In genomic region chr10:60033064-60033463, GRCm38 (mm10) we compare ENCODE assay signal across 22 mouse cellular contexts. TPM values are rescaled to one million over a fixed set of nuclear protein-coding genes. Genes with fewer than 3 reads are reported as not detected.
DNase-seq lines count a peak whose midpoint lies in the region; ATAC-seq and TF ChIP-seq lines count a peak whose summit lies in the region.
"Had no signal": no experiment of that assay in that cellular context is flagged by ENCODE, and none has a peak within 500 bp of the region (broad histone marks: within the 10 kb centered on the region; RNA-seq: fewer than 3 reads in every experiment).

No protein-coding gene starts in this region.

- H3K4me2 ChIP-seq in heart, embryonic 13.5 days: no peak overlapping the region
- H3K4me2 ChIP-seq in stomach, embryonic 15.5 days: no peak overlapping the region
- H3K4me2 ChIP-seq in stomach, postnatal 0 days (replicated peaks; ENCODE audit: low read depth): no peak overlapping the region
- H3K4me2 ChIP-seq in limb, embryonic 13.5 days (replicated peaks): no peak overlapping the region
- H3K4me2 ChIP-seq: intestine, embryonic 15.5 days; liver, embryonic 13.5 days; neural tube, embryonic 15.5 days had no signal

- H3K4me3 ChIP-seq in heart, embryonic 13.5 days: no peak overlapping the region
- H3K4me3 ChIP-seq in stomach, embryonic 15.5 days (replicated peaks): no peak overlapping the region
- H3K4me3 ChIP-seq in stomach, postnatal 0 days (ENCODE audit: low read depth, low read length): no peak overlapping the region
- no peak overlapping the region for H3K4me3 ChIP-seq in limb, embryonic 13.5 days
- H3K4me3 ChIP-seq: intestine, embryonic 15.5 days; liver, embryonic 13.5 days; myocyte; neural tube, embryonic 15.5 days had no signal

- TF ChIP-seq EP300 in stomach, postnatal 0 days (optimal IDR thresholded peaks at IDR 0.05): no peak

- no peak for ATAC-seq in heart, embryonic 13.5 days (ENCODE audit: extremely low read depth, insufficient number of reproducible peaks, low FRiP score, low TSS enrichment)
- no peak for ATAC-seq in stomach, embryonic 15.5 days (ENCODE audit: insufficient read depth, low FRiP score, low read depth)
- ATAC-seq in stomach, postnatal 0 days (ENCODE audit: low FRiP score, low TSS enrichment): no peak
- no peak for ATAC-seq in limb, embryonic 13.5 days (ENCODE audit: low FRiP score, low read depth)
- ATAC-seq: hindbrain, embryonic 16.5 days; intestine, embryonic 15.5 days had no signal

- H3K36me3 ChIP-seq in heart, embryonic 13.5 days: no peaks in the 10 kb centered on the region
- no peaks in the 10 kb centered on the region for H3K36me3 ChIP-seq in stomach, embryonic 15.5 days
- no peaks in the 10 kb centered on the region for H3K36me3 ChIP-seq in stomach, postnatal 0 days (ENCODE audit: control insufficient read depth, insufficient read depth, low read length)
- H3K36me3 ChIP-seq in limb, embryonic 13.5 days: no peaks in the 10 kb centered on the region
- H3K36me3 ChIP-seq: intestine, embryonic 15.5 days; liver, embryonic 13.5 days; neural tube, embryonic 15.5 days had no signal

- 40% methylated on average over 5 of the region's 5 CpGs for WGBS in heart, embryonic 13.5 days
- WGBS in stomach, embryonic 15.5 days: 39% methylated on average over 5 of the region's 5 CpGs
- WGBS in stomach, postnatal 0 days: 42% methylated on average over 4 of the region's 5 CpGs
- WGBS in limb, embryonic 13.5 days: 26% methylated on average over 5 of the region's 5 CpGs

- H3K9ac ChIP-seq in heart, embryonic 13.5 days: peak overlapping the region; percentile 5; the same call in 1 of the 2 replicates
- H3K9ac ChIP-seq in stomach, embryonic 15.5 days: no peak overlapping the region
- H3K9ac ChIP-seq in stomach, postnatal 0 days (ENCODE audit: low read length): no peak overlapping the region
- 0 out of 2 replicates have a peak overlapping the region, but pooled peaks have one; percentile 25 for H3K9ac ChIP-seq in limb, embryonic 13.5 days
- H3K9ac ChIP-seq: intestine, embryonic 15.5 days; liver, embryonic 13.5 days; neural tube, embryonic 15.5 days had no signal

- H3K27me3 ChIP-seq in heart, embryonic 13.5 days (replicated peaks): no peaks in the 10 kb centered on the region
- H3K27me3 ChIP-seq in stomach, embryonic 15.5 days (replicated peaks): no peaks in the 10 kb centered on the region
- H3K27me3 ChIP-seq in stomach, postnatal 0 days (ENCODE audit: control insufficient read depth, insufficient read depth, low read length): no peaks in the 10 kb centered on the region
- no peaks in the 10 kb centered on the region for H3K27me3 ChIP-seq in limb, embryonic 13.5 days
- H3K27me3 ChIP-seq: intestine, embryonic 15.5 days; liver, embryonic 13.5 days; neural tube, embryonic 15.5 days had no signal

- H3K9me3 ChIP-seq in heart, embryonic 13.5 days: no peaks in the 10 kb centered on the region
- H3K9me3 ChIP-seq in stomach, embryonic 15.5 days: no peaks in the 10 kb centered on the region
- no peaks in the 10 kb centered on the region for H3K9me3 ChIP-seq in stomach, postnatal 0 days (ENCODE audit: control insufficient read depth, low read length)
- no peaks in the 10 kb centered on the region for H3K9me3 ChIP-seq in limb, embryonic 13.5 days
- H3K9me3 ChIP-seq: intestine, embryonic 15.5 days; liver, embryonic 13.5 days; neural tube, embryonic 15.5 days had no signal

- no peak for DNase-seq in heart, postnatal 36 days
- DNase-seq in stomach, postnatal 0 days (ENCODE audit: low spot score): no peak
- no peak for DNase-seq in spleen, postnatal 10 days (ENCODE audit: low spot score in 2 of 2)
- no peak for DNase-seq in urinary bladder, postnatal 36 days (ENCODE audit: low spot score in 2 of 2)
- DNase-seq: adrenal gland, postnatal 10 days; cerebellum, adult 2 months; cerebellum, postnatal 25 days; embryo, embryonic 11 days; kidney, adult 8-10 months; kidney, postnatal 10 days; left cerebral cortex, postnatal 4 days; liver, embryonic 13.5 days; lung, adult 2 months; thymus, postnatal 14 days had no signal

- intact Hi-C loops in heart, postnatal 36 days (cut with DNase I): no loop called here

- no peak overlapping the region for H3K27ac ChIP-seq in heart, embryonic 13.5 days (replicated peaks)
- H3K27ac ChIP-seq in stomach, embryonic 15.5 days: 0 out of 2 replicates have a peak overlapping the region, but pooled peaks have one; percentile 16
- H3K27ac ChIP-seq in stomach, postnatal 0 days (replicated peaks): no peak overlapping the region
- H3K27ac ChIP-seq in limb, embryonic 13.5 days: no peak overlapping the region; the same call in 1 of the 2 replicates
- H3K27ac ChIP-seq: intestine, embryonic 15.5 days; liver, embryonic 13.5 days; macrophage; neural tube, embryonic 15.5 days had no signal

- TF ChIP-seq CTCF in stomach, postnatal 0 days (IDR thresholded peaks at IDR 0.05; ENCODE audit: low read depth): no peak

- peaks cover 19% of the 10 kb centered on the region for H3K4me1 ChIP-seq in heart, embryonic 13.5 days
- peaks cover 6% of the 10 kb centered on the region; the same call in 1 of the 2 replicates for H3K4me1 ChIP-seq in stomach, embryonic 15.5 days
- no peaks in the 10 kb centered on the region for H3K4me1 ChIP-seq in stomach, postnatal 0 days (replicated peaks; ENCODE audit: control insufficient read depth, insufficient read depth)
- H3K4me1 ChIP-seq in limb, embryonic 13.5 days: peaks cover 38% of the 10 kb centered on the region

RNA-seq across cellular contexts. Expression of gene Anapc16, which starts 30.1 kb away (rescaled TPM):
- polyA plus RNA-seq in heart, embryonic 13.5 days (2015; fragmentation: Nextera tagmentation; extraction: Ambion mirVana): 84.7 and 93.3 TPM in 2 replicates
- total RNA-seq in heart, postnatal 36 days (2021): 10 to 100 TPM; 68.1 to 73.7 TPM
- 98.8 and 107 TPM in 2 replicates for polyA plus RNA-seq in stomach, embryonic 15.5 days (2015; fragmentation: Nextera tagmentation; extraction: Ambion mirVana)
- 76.8 and 86.4 TPM in 2 replicates for polyA plus RNA-seq in stomach, postnatal 0 days (2015; fragmentation: Nextera tagmentation; extraction: Ambion mirVana)
- 128 and 133 TPM in 2 replicates for polyA plus RNA-seq in limb, embryonic 13.5 days (2015; fragmentation: Nextera tagmentation; extraction: Ambion mirVana)

RNA-seq across cellular contexts. Expression of gene Ascc1, which starts 30.5 kb away (rescaled TPM):
- 33.8 and 37.9 TPM in 2 replicates for polyA plus RNA-seq in heart, embryonic 13.5 days (2015; fragmentation: Nextera tagmentation; extraction: Ambion mirVana)
- 10 to 100 TPM; 23.0 to 24.0 TPM for total RNA-seq in heart, postnatal 36 days (2021)
- 42.4 and 47.0 TPM in 2 replicates for polyA plus RNA-seq in stomach, embryonic 15.5 days (2015; fragmentation: Nextera tagmentation; extraction: Ambion mirVana)
- 29.0 and 31.6 TPM in 2 replicates for polyA plus RNA-seq in stomach, postnatal 0 days (2015; fragmentation: Nextera tagmentation; extraction: Ambion mirVana)
- polyA plus RNA-seq in limb, embryonic 13.5 days (2015; fragmentation: Nextera tagmentation; extraction: Ambion mirVana): 44.9 and 46.0 TPM in 2 replicates

Comparison
In these comparisons a context has a peak if more than half of its experiments do, and no peak if none do; other contexts are left out.
1. H3K9ac ChIP-seq: peak in heart, embryonic 13.5 days (single experiment) and limb, embryonic 13.5 days (single experiment); none in stomach, embryonic 15.5 days (single experiment) and stomach, postnatal 0 days (single experiment).